Mouse (Mus musculus) CH12.LX (cell line): ENCODE data around the gene Necab3.

Source experiments
- E2F4 ChIP-seq: IDR thresholded peaks from 2 replicates; pipeline ENCODE4 v1.6.1; 2011; ENCODE audit warnings: low read depth, low read length, improper control_type of control experiment; ENCODE audit not compliant: insufficient replicate concordance
- KAT2A ChIP-seq: IDR thresholded peaks from 2 replicates; pipeline ENCODE4 v1.6.1; 2012; ENCODE audit warnings: low read length, improper control_type of control experiment, inconsistent platforms; ENCODE audit not compliant: insufficient replicate concordance
- POLR2A ChIP-seq: IDR thresholded peaks from 2 replicates; pipeline ENCODE4 v1.6.1; 2011; ENCODE audit warnings: low read depth, mild to moderate bottlenecking, improper control_type of control experiment, low read length
- USF2 ChIP-seq: conservative IDR thresholded peaks from 2 replicates; pipeline ENCODE4 v1.6.1; 2011; ENCODE audit warnings: low read depth, low read length, improper control_type of control experiment

DNA sequence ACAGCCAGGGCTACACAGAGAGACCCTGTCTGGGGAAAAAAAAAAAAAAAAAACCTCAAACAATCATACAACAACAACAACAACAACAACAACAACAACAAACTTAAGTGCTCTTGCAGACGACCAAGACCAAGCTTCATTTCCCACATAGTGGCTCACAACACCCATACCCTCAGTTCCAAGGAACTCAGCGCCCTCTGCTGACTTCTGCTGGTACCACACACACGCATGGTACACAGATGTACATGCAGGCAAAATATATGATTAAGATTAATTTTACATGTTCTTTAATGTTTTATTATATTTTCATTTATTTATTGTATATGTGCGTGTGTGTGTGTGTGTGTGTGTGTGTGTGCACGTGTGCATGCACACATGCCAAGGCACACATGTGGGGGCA lies 27.7 kb upstream of the Necab3 start:
- TF ChIP-seq E2F4 = no peak
- TF ChIP-seq POLR2A = no peak
- TF ChIP-seq KAT2A = no peak
- TF ChIP-seq USF2 = no peak
